Mouse (Mus musculus) neural tube, embryonic 12.5 days (tissue): ENCODE results near the gene Prkd1. TPM values are rescaled to one million over a fixed set of nuclear protein-coding genes. Genes with fewer than 3 reads are reported as not detected.

ENCODE experiments used
- ATAC-seq: fragments of 200-750 bp; cut with Nextera tagmentation; 2 replicates; pipeline ENCODE4 v1.8.0; 2017; ENCODE audit warnings: low read depth, mild to moderate bottlenecking, moderate TSS enrichment, moderate library complexity; ENCODE audit not compliant: low FRiP score
- H3K27ac ChIP-seq: fragments of 300-500 bp; sonication (generic); 2 replicates; pipeline ENCODE4 v1.5.1; 2016
- H3K27me3 ChIP-seq: fragments of 300-500 bp; sonication (generic); replicated peaks from 2 replicates; pipeline ENCODE4 v1.6.1; 2016; ENCODE audit warnings: mild to moderate bottlenecking
- H3K36me3 ChIP-seq: fragments of 300-500 bp; sonication (generic); 2 replicates; pipeline ENCODE4 v1.6.1; 2016; ENCODE audit warnings: mild to moderate bottlenecking
- H3K4me1 ChIP-seq: fragments of 300-500 bp; sonication (generic); 2 replicates; pipeline ENCODE4 v1.6.1; 2016
- H3K4me2 ChIP-seq: fragments of 300-500 bp; sonication (generic); replicated peaks from 2 replicates; pipeline ENCODE4 v1.6.1; 2016; ENCODE audit warnings: mild to moderate bottlenecking
- H3K4me3 ChIP-seq: fragments of 300-500 bp; sonication (generic); 2 replicates; pipeline ENCODE4 v1.5.1; 2016
- H3K9ac ChIP-seq: fragments of 300-500 bp; sonication (generic); 2 replicates; pipeline ENCODE4 v1.6.1; 2016; ENCODE audit warnings: mild to moderate bottlenecking
- H3K9me3 ChIP-seq: fragments of 300-500 bp; sonication (generic); 2 replicates; pipeline ENCODE4 v1.6.1; 2016; ENCODE audit warnings: mild to moderate bottlenecking
- WGBS: fragments of 180-500 bp; shearing (Covaris S2); methylation state at CpG from one replicate; pipeline ENCODE4 v1.1.7; 2016; 5-methylcytosine and 5-hydroxymethylcytosine counted together
- polyA plus RNA-seq: library from polyadenylated mRNA; unstranded; fragments of >200 nt; fragmentation: Nextera tagmentation; extraction: Ambion mirVana; gene quantifications from 2 replicates; pipeline ENCODE4 v1.2.1, GENCODE M21; 2016

The Prkd1 gene
- polyA plus RNA-seq, 1 experiment from 2014 or later: 3.8 TPM

DNA sequence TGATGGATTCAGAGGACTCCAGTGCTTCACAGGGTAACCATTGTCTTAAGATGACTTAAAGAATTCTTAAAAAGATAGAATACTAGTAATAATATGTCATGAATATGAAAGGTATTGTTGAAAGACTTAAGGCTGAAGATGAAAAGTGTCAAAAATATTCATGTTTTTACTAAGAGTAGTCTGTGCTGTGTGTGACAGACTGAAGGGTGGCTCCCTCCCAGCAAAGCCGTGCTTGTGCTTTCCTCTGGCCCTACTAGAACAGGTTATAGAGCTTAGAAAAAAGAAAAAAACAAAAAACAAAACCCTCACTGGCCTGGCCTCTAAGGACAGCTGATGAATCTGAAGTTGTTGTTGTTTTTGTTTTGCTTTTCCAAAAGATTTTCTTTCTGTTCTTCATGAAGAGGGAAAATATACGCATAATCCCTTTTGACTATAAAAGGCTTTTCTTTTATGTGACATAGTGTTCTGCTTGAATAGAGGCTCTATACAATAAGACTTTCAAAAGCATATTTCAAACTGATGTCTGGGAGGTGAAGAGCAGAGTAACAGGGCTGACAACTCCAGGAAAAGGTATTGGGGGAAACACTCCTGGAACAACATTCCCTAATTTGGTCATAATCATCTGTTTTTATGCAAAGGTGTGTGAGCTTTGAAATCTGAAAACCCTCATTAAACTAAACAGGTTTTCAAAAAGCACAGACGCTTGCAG, 148.9 kb downstream of the Prkd1 start:
- H3K4me2 ChIP-seq: no peak overlapping the region
- ATAC-seq: no peak
- no peak overlapping the region for H3K4me3 ChIP-seq
- no peak overlapping the region for H3K27ac ChIP-seq
- H3K9me3 ChIP-seq: no peaks in the 10 kb centered on the region
- no peaks in the 10 kb centered on the region for H3K36me3 ChIP-seq
- WGBS: 75% methylated on average over 3 of the region's 3 CpGs
- H3K4me1 ChIP-seq: no peaks in the 10 kb centered on the region
- no peak overlapping the region for H3K9ac ChIP-seq
- H3K27me3 ChIP-seq: no peaks in the 10 kb centered on the region

DNA sequence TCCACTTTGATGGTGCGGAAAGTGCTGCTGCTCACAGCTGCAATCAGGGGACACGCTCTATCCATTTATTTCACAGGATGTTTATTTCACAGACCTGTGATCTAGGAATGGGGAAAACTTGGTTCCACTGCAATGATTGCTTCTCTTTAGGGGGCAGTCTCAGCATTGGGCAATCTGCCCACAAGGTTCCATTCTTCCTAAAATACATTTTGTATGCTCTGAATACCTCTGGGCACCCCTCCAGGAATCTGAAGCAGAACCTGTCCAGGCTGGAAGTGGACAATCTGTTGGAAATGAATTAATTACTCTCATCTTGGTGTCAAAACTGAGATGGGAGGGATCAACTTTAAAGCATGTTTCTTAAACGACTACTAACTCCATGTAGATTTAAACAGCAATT, 152.9 kb downstream of the Prkd1 start:
- WGBS: 81% methylated on average over 3 of the region's 3 CpGs
- H3K27me3 ChIP-seq: no peaks in the 10 kb centered on the region
- no peak overlapping the region for H3K27ac ChIP-seq
- H3K9me3 ChIP-seq: no peaks in the 10 kb centered on the region
- H3K4me1 ChIP-seq: no peaks in the 10 kb centered on the region
- ATAC-seq: no peak
- no peak overlapping the region for H3K4me2 ChIP-seq
- H3K4me3 ChIP-seq: no peak overlapping the region
- no peak overlapping the region for H3K9ac ChIP-seq
- H3K36me3 ChIP-seq: no peaks in the 10 kb centered on the region

DNA sequence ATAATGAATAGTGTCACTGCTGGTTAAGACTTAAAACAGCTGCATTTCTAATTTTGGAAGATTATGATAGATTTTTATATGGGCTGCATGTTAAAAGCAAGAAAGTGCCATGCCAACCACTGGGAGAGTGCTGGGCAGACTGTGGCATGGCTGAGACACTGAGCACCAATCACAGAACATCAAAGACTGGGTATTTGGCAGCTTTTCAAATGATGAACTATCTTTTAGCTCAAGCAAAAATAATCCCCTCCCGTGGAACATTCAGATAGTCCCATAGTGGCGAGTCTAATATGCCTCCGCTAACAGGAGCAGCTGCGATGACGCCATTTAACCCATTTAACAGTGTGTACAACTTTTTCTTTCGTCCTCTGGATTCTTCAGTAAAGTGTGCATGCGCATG, 169.1 kb downstream of the Prkd1 start:
- Histone ChIP-seq H3K4me3 (no peak overlapping the region), H3K36me3 (no peaks in the 10 kb centered on the region), H3K27me3 (no peaks in the 10 kb centered on the region), H3K9me3 (no peaks in the 10 kb centered on the region), H3K9ac (no peak overlapping the region), H3K4me1 (no peaks in the 10 kb centered on the region), H3K27ac (no peak overlapping the region), H3K4me2 (no peak overlapping the region)
- no peak for ATAC-seq
- 89% methylated on average over 7 of the region's 7 CpGs for WGBS

DNA sequence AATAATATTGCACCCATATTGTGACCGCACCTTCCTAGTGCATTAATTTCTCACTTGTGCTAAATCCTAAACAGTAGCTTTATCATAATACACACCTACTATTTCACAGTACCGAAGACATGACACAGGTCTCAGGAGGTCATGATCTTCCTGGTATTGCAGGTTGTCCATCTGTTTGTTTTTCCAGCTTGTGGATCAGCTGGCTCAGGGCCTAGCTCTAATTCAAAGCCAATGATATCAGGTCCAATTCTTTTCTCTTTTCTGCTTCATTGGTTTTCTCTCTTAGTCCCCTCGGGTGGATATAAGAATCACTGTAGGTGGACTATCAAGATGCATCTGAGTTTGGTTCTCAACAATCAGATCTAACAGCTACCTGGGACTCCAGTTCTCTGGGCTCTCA, 191.7 kb downstream of the Prkd1 start:
- no peak overlapping the region for H3K27ac ChIP-seq
- 92% methylated on average over 3 of the region's 3 CpGs for WGBS
- no peaks in the 10 kb centered on the region for H3K4me1 ChIP-seq
- H3K36me3 ChIP-seq: no peaks in the 10 kb centered on the region
- H3K9me3 ChIP-seq: 0 out of 2 replicates have a peak, but pooled peaks cover 5% of the 10 kb centered on the region
- H3K4me3 ChIP-seq: no peak overlapping the region
- H3K9ac ChIP-seq: no peak overlapping the region
- no peak for ATAC-seq
- no peaks in the 10 kb centered on the region for H3K27me3 ChIP-seq
- no peak overlapping the region for H3K4me2 ChIP-seq

DNA sequence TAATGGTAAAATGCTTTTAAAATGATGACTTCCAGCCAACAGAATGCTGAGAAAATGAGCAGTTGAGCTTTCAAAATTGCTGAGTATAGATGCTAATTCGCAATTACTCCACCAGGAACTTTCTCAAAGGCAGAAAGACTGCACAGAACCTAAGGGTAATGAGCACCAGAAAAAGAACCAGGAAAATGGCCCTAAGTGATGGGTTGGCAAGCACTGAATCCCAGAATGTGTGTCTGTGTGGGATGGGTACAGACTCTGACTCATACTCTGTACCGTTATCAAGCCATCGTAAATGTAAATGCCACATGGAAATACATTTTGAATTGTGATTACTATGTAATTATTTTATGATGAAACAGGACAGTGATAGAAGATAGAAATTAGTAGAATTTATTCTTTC, 197.1 kb downstream of the Prkd1 start:
- 98% methylated on average over 3 of the region's 3 CpGs for WGBS
- no peak for ATAC-seq
- H3K9me3 ChIP-seq: no peaks in the 10 kb centered on the region
- H3K27ac ChIP-seq: no peak overlapping the region
- no peak overlapping the region for H3K4me3 ChIP-seq
- no peaks in the 10 kb centered on the region for H3K36me3 ChIP-seq
- no peak overlapping the region for H3K9ac ChIP-seq
- no peaks in the 10 kb centered on the region for H3K4me1 ChIP-seq
- no peaks in the 10 kb centered on the region for H3K27me3 ChIP-seq
- H3K4me2 ChIP-seq: no peak overlapping the region

DNA sequence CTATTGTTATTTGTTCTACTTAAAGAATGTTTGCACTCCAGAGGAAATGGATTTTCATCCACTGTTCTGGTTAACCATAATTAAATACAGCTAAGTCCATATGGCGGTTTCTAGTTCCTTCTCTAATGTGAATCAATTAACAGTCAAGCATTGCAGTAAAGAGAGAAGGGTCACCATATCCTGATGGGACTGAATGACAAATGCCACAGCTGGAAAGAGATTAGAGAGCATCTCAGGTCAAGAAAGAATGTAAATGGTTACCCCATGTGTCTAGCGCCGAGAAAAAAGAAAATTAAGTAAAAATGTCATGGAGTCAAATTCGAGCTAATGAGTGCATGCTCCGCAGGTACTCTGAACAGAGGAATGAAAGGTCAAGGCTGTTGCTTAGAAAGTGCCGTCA, 212.2 kb downstream of the Prkd1 start:
- Histone ChIP-seq H3K9ac (no peak overlapping the region), H3K4me2 (no peak overlapping the region), H3K4me1 (no peaks in the 10 kb centered on the region), H3K27me3 (no peaks in the 10 kb centered on the region), H3K36me3 (no peaks in the 10 kb centered on the region), H3K9me3 (no peaks in the 10 kb centered on the region), H3K4me3 (no peak overlapping the region), H3K27ac (no peak overlapping the region)
- 79% methylated on average over 6 of the region's 6 CpGs for WGBS
- ATAC-seq: no peak

DNA sequence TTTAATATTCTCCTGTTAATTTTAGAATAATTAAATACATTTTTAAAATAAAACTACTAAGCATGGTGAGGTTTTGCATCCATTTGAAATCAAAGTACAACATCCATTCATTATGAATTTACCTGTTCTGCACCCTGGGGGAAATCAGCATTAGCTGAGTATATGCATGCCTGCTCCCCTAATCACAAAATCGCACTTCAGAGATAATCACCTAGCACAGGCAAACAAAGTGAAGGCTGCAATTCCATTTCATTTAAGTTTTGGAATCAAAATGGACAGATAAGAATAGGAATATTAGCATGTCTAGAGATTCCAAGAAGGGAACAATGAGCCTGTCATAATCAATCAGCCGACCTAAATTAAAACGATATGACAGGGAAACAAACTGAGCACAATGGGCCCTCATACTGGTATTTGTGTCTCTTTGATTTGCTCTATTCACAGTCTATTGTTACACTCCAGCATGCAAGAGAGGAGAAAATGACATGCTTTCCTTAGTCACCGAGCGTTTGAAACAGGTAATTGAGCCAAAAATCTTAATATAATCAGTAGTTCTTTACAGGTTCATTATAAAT, 218.7 kb downstream of the Prkd1 start:
- no peaks in the 10 kb centered on the region for H3K27me3 ChIP-seq
- no peaks in the 10 kb centered on the region for H3K4me1 ChIP-seq
- no peak overlapping the region for H3K9ac ChIP-seq
- H3K4me2 ChIP-seq: no peak overlapping the region
- no peak for ATAC-seq
- H3K36me3 ChIP-seq: no peaks in the 10 kb centered on the region
- no peak overlapping the region for H3K4me3 ChIP-seq
- no peaks in the 10 kb centered on the region for H3K9me3 ChIP-seq
- WGBS: 63% methylated on average over 5 of the region's 5 CpGs
- no peak overlapping the region for H3K27ac ChIP-seq

DNA sequence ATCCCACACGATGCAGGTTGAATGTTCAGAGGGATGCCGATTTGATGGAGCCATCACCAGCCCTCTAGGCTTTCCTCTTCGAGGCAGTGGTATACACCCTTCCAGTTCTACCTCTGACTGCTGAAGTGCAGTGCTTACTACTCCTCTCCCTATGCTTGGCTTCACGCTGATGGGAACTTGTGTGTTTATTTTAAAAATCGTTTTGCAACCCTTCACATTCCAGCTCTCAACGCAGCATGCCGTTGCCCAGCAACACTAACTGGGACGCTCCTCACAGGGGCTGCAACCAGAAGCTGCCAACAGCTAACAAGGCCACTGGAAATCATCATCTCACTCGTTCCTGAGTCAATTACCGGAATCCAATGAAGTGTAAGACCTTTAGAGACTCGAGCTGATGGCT, 296.5 kb downstream of the Prkd1 start:
- Histone ChIP-seq H3K4me1 (no peaks in the 10 kb centered on the region), H3K4me2 (no peak overlapping the region), H3K36me3 (no peaks in the 10 kb centered on the region), H3K9me3 (no peaks in the 10 kb centered on the region), H3K27me3 (no peaks in the 10 kb centered on the region), H3K27ac (no peak overlapping the region), H3K4me3 (no peak overlapping the region), H3K9ac (no peak overlapping the region)
- WGBS: 65% methylated on average over 11 of the region's 11 CpGs
- no peak for ATAC-seq

DNA sequence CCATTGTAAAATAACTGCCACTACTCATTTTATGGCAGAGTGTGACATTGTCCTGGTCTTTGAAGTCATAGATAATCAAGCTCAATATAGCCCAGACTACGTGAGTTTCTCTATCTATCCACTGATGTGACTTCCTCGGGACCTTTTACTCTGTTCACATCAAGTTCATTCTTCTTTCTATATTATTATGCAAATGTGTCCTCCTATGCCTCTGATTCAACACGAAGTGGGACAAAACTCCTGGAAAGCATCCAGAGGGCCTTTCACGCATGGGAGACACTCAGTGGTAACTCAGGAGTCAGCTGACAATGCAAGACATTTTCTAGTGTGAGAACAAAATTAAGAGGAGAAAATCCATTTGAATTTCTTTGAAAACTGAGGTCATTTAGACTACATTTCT, 315.7 kb downstream of the Prkd1 start:
- Histone ChIP-seq H3K4me3 (no peak overlapping the region), H3K27ac (no peak overlapping the region), H3K4me1 (no peaks in the 10 kb centered on the region), H3K9me3 (no peaks in the 10 kb centered on the region), H3K9ac (no peak overlapping the region), H3K27me3 (no peaks in the 10 kb centered on the region), H3K4me2 (no peak overlapping the region), H3K36me3 (no peaks in the 10 kb centered on the region)
- ATAC-seq: peak; percentile 68
- 26% methylated on average over 4 of the region's 4 CpGs for WGBS

DNA sequence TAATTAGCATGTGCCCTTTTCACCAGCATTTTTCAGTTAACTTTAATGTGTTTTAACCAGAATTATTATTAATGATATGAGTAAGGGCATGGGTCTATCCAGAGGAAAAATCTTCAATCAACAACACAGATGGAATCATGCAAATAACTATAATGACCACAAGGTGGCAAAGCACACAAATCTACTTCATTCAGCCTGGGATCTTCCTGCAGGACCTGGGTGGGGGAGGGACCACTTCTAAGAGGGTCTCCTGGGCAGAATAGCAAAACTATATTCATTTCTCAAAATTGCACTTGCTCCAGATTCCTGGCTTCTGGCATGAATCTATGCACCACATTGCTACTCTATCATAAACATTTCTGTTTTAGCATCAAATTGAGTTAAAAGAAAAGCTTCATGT, 334.3 kb downstream of the Prkd1 start:
- Histone ChIP-seq H3K27me3 (no peaks in the 10 kb centered on the region), H3K4me3 (no peak overlapping the region), H3K36me3 (no peaks in the 10 kb centered on the region), H3K9me3 (no peaks in the 10 kb centered on the region), H3K27ac (no peak overlapping the region), H3K9ac (no peak overlapping the region), H3K4me1 (no peaks in the 10 kb centered on the region), H3K4me2 (no peak overlapping the region)
- peak; percentile 61 for ATAC-seq

DNA sequence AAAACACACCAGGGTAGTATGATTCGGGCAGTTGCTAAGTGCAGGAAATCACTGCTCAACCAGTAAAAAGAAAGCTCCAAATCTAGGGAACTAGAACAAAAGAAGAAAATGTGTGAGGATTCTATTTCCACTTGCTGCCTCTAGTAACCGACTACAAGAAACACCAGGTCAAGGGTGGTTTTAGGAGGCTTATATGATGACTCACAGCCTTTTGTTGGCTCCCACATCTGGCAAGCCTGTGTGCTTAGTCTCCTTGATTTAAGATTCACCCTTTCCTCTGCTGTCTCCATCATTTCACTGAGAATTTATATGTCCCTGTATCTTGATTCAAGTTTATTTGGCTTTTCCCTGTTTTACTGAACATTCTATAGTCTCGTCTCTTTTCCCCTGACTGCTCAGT, 339.6 kb downstream of the Prkd1 start:
- Histone ChIP-seq H3K4me2 (no peak overlapping the region), H3K27me3 (no peaks in the 10 kb centered on the region), H3K27ac (no peak overlapping the region), H3K9ac (no peak overlapping the region), H3K36me3 (no peaks in the 10 kb centered on the region), H3K9me3 (no peaks in the 10 kb centered on the region), H3K4me1 (no peaks in the 10 kb centered on the region), H3K4me3 (no peak overlapping the region)
- no peak for ATAC-seq
- 82% methylated on average over 3 of the region's 3 CpGs for WGBS

DNA sequence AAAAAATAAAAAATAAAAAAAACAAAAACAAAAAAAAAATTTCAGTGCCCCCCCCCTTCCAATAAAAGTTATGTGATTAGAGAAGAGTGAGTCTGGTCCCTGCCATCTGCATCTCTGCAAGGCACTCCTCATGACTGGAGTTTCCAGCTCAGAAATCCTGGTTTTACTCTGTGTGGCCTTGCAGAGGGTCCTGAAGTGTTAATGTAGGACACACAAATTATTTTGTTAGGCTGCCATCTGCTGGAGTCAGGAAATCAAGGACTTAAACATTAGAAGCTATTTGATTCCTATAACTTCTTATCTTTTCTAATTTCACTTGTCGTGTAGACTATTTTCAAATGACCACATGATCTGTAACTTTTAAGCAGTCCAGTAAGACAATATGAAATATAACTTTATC, 347.6 kb downstream of the Prkd1 start:
- Histone ChIP-seq H3K9me3 (no peaks in the 10 kb centered on the region), H3K4me2 (no peak overlapping the region), H3K4me1 (no peaks in the 10 kb centered on the region), H3K9ac (no peak overlapping the region), H3K27ac (no peak overlapping the region), H3K27me3 (no peaks in the 10 kb centered on the region; the same call in 1 of the 2 replicates), H3K4me3 (no peak overlapping the region), H3K36me3 (no peaks in the 10 kb centered on the region)
- 61% methylated on average over 1 of the region's 1 CpGs for WGBS
- ATAC-seq: no peak

DNA sequence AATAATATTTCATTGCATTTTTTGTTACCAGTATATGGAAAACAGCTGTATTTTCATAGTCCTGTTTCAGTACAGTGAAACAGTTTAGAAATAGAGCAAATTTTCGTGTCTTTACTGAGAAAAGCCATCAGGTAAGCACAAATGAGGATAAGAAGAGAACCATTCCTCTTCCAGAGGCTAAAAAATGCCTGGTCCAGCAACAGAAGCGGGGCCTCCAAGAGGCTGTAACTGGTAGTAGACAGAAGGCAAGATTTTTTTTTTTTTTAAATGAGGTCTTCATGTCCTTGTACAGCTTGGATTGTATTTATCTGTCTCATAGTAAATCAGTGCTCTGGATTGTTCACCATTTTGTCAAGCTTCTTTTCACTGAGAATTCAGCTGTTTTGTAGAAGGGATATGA, 352.8 kb downstream of the Prkd1 start:
- no peak for ATAC-seq
- Histone ChIP-seq H3K27me3 (no peaks in the 10 kb centered on the region; the same call in 1 of the 2 replicates), H3K9ac (no peak overlapping the region), H3K4me1 (no peaks in the 10 kb centered on the region), H3K27ac (no peak overlapping the region), H3K4me3 (no peak overlapping the region), H3K9me3 (no peaks in the 10 kb centered on the region), H3K36me3 (no peaks in the 10 kb centered on the region), H3K4me2 (no peak overlapping the region)
- WGBS: 58% methylated on average over 2 of the region's 2 CpGs
